Mouse (Mus musculus) kidney, postnatal 14 days (tissue): ENCODE measurements around the gene Mtmr12.

ENCODE experiments used
- DNase-seq: peaks from one replicate; pipeline ENCODE4 v3.0.0; 2022; ENCODE audit warnings: mixed read lengths

The Mtmr12 gene

DNA sequence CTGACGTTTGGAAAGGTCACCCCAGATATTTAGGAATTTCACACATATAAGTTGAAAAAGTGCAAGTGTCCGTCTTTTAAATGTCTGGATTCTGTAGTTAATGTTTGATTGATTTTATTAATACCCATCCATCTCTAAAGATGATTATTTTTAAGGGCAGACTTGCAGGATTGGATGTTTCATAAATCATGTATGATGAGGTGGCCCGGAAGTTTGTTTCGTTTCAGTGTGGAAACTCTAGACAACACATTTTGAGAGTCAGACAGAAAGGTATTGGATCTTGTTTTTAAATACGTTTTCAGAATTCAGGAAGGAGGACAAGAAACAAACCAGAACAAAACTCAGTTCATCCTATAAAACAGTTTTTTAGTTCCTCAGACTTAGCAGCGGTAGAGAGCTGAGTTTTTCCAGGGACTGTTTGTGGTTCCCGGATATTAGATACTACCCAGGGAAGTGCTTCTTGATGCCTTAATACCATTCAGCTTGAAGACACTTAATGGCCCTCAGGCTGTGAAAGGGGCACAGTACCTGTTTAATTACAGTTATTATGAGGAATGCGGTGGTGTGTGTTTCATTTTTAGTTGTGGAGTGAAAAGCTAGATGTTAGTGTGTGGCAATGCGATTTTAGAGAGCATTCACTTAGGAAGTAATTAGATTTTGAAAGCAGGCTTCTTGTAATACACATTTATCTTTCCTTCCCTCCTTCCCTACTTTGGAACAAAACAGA is 118.0 kb downstream of the Mtmr12 start:
- DNase-seq, result no peak
